7 mouse cellular contexts compared by ENCODE assay signal in genomic region chr19:57610058-57610475, GRCm38 (mm10). TPM values are rescaled to one million over a fixed set of nuclear protein-coding genes. Genes with fewer than 3 reads are reported as not detected.
A peak's percentile ranks its signal among the peaks of the same experiment; 100 is the strongest.
DNase-seq lines count a peak whose midpoint lies in the region; ATAC-seq and TF ChIP-seq lines count a peak whose summit lies in the region.

No protein-coding gene starts in this region.

- DNase-seq in lung, adult 2 months = no peak
- no peak for DNase-seq in lung, postnatal 36 days
- DNase-seq in c-Kit-positive CD71-positive TER-119-negative erythroid progenitor cells, embryonic 14.5 days (ENCODE audit: low read depth) = peak; percentile 21
- DNase-seq in gastrocnemius, postnatal 25 days = peak; percentile 51
- DNase-seq in liver, embryonic 14.5 days (ENCODE audit: low read depth in 3 of 3, low spot score in 3 of 3) = peak in 2 of 3 experiments; percentile 9 to 48
- DNase-seq in right cerebral cortex, postnatal 10 days (ENCODE audit: low spot score in 2 of 2) = no peak

- peak overlapping the region; percentile 68 for H3K9ac ChIP-seq in liver, embryonic 14.5 days (replicated peaks)

- peak overlapping the region; percentile 71 for H3K4me3 ChIP-seq in lung, adult 2 months (replicated peaks; ENCODE audit: extremely low read depth, low read depth, low read length)
- H3K4me3 ChIP-seq in liver, embryonic 14.5 days (ENCODE audit: insufficient read depth in 1 of 2, low read depth in 2 of 2, low read length in 2 of 2) = peak overlapping the region; percentile 68 to 71

- peaks cover 2% of the 10 kb centered on the region; the same call in 1 of the 2 replicates for H3K4me1 ChIP-seq in lung, adult 2 months (ENCODE audit: control insufficient read depth, insufficient read depth, low read length)
- H3K4me1 ChIP-seq in liver, embryonic 14.5 days (replicated peaks; ENCODE audit: control insufficient read depth in 2 of 2, insufficient read depth in 2 of 2, low read length in 1 of 2) = no peaks in the 10 kb centered on the region; a peak in 1 of 4 replicates

- peak overlapping the region; percentile 83 for H3K4me2 ChIP-seq in liver, embryonic 14.5 days (ENCODE audit: low read depth)

- no peak for TF ChIP-seq EP300 in liver, embryonic 14.5 days (IDR thresholded peaks at IDR 0.05; ENCODE audit: low read depth)

- WGBS in lung, adult 2 months = under 1% methylated on average over 21 of the region's 21 CpGs
- under 1% methylated on average over 21 of the region's 21 CpGs for WGBS in liver, embryonic 14.5 days (ENCODE audit: insufficient replicate concordance)

- TF ChIP-seq CTCF in lung, adult 2 months (IDR thresholded peaks at IDR 0.05; ENCODE audit: insufficient read depth, low read length) = no peak
- TF ChIP-seq CTCF in liver, embryonic 14.5 days (IDR thresholded peaks at IDR 0.05; ENCODE audit: low read depth) = no peak

- no peaks in the 10 kb centered on the region for H3K9me3 ChIP-seq in liver, embryonic 14.5 days (ENCODE audit: control insufficient read depth, low read length)

- ATAC-seq in liver, embryonic 14.5 days (ENCODE audit: insufficient read depth) = peak; percentile 19; the same call in 1 of the 2 replicates
- peak; percentile 14; the same call in 1 of the 2 replicates for ATAC-seq in neutrophil, adult 5-6 weeks (ENCODE audit: extremely low read depth, insufficient number of reproducible peaks, low FRiP score, poor library complexity, severe bottlenecking)

- no peak overlapping the region; the same call in 1 of the 2 replicates for H3K27ac ChIP-seq in liver, embryonic 14.5 days

- no peaks in the 10 kb centered on the region for H3K36me3 ChIP-seq in liver, embryonic 14.5 days (replicated peaks; ENCODE audit: control insufficient read depth, insufficient read depth, low read depth)

- no peaks in the 10 kb centered on the region; the same call in none of the 2 replicates for H3K27me3 ChIP-seq in liver, embryonic 14.5 days (ENCODE audit: control insufficient read depth, insufficient read depth, low read length)

- TF ChIP-seq POLR2A in lung, adult 2 months (IDR thresholded peaks at IDR 0.05; ENCODE audit: borderline replicate concordance, extremely low read depth, low read depth, low read length) = no peak

RNA-seq across cellular contexts. Expression of gene Atrnl1, which starts 0.8 kb away (rescaled TPM):
- 14.4 and 18.6 TPM in 2 replicates for polyA plus RNA-seq in lung, adult 2 months (2012; rRNA removed)
- 1 to 10 TPM; 7.2 to 7.5 TPM for total RNA-seq in gastrocnemius, postnatal 25 days (2021)
- 0.93 and 1.3 TPM in 2 replicates for polyA plus RNA-seq in liver, embryonic 14.5 days (2012; rRNA removed)
- 0.46 and 0.57 TPM in 2 replicates for polyA plus RNA-seq in liver, embryonic 14.5 days (2014; fragmentation: Nextera tagmentation; extraction: Ambion mirVana)
- 26.0 and 27.2 TPM in 2 replicates for total RNA-seq in neutrophil, adult 5-6 weeks (2017)

Comparison
In these comparisons a context has a peak if more than half of its experiments do, and no peak if none do; other contexts are left out.
1. DNase-seq: peak in c-Kit-positive CD71-positive TER-119-negative erythroid progenitor cells, embryonic 14.5 days (single experiment), gastrocnemius, postnatal 25 days (single experiment) and liver, embryonic 14.5 days (2 of 3); none in lung, adult 2 months (single experiment), lung, postnatal 36 days (single experiment) and right cerebral cortex, postnatal 10 days (0 of 2).